Mouse (Mus musculus) 416B (cell line): ENCODE results near the gene Acta1.

Experiments
- DNase-seq: peaks from one replicate; pipeline ENCODE4 v3.0.0; 2011; ENCODE audit warnings: low read depth

Acta1 gene

DNA sequence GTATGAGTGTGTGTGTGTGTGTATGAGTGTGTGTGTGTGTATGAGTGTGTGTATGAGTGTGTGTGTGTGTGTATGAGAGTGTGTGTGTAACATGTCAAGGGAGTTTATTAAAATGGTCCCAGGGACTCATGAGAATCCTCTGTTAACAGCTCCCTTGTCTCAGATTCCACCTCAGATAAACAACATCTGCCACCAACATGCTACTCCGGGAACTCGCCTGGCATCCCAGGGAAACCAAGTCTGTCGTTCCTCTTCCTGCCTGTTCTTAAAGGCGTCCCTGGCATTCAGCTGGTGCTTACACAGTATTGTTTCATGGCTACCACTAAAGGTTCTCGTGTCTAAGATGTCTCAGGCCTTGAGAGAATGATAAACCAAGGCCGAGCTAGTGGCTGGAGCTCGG lies 50.2 kb downstream of the Acta1 start:
- DNase-seq: no peak

DNA sequence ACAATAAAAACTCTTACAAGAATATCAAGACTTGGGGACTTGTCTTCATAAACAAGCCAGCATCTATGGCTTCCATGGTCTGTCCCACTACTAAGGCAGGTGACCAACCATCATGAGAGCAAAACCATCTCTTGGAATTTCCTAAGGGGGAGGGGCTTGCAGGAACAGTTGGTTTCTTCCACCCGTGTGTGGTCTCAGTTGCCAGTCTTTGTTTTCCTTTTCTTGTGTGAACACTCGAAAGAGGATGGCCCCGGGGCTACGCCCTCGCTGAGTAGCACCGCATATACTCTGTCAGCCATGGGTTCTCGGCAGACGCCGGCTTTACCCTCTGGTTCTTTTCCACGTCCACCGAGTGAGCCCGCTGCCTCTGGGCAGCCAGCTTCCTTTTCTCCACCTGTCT lies 52.5 kb downstream of the Acta1 start:
- DNase-seq: no peak
